Mouse (Mus musculus): Measurements from ENCODE around the gene Mrgprd. TPM values are rescaled to one million over a fixed set of nuclear protein-coding genes. Genes with fewer than 3 reads are reported as not detected.

Gene Mrgprd
- total RNA-seq, 2 experiments from 2014 or later: not detected

- DNase-seq: peak; percentile 34 to 56
These were observed 11.9 kb upstream of the Mrgprd start for GRCm38 (mm10) chr7:145302488-145303285.

- DNase-seq: no peak
These were observed 10.5 kb upstream of the Mrgprd start for GRCm38 (mm10) chr7:145304153-145304552.

GRCm38 (mm10) chr7:145307636-145308035 is 7.0 kb upstream of the Mrgprd start:
- DNase-seq: no peak

DNA sequence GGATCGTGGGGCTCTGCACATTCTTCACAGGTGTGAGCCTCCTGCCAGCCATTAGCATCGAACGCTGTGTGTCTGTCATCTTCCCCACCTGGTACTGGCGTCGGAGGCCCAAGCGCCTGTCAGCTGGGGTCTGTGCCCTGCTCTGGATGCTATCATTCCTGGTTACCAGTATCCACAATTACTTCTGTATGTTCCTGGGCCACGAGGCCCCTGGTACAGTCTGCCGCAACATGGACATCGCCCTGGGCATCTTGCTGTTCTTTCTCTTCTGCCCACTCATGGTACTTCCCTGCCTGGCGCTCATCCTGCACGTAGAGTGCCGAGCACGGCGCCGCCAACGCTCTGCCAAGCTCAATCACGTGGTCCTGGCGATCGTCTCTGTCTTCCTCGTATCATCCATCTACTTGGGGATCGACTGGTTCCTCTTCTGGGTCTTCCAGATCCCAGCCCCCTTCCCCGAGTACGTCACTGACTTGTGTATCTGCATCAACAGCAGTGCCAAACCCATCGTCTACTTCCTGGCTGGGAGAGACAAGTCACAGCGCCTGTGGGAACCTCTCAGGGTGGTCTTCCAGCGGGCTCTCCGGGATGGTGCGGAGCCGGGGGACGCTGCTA is 6.5 kb upstream of the Mrgprd start:
- no peak for DNase-seq

DNA sequence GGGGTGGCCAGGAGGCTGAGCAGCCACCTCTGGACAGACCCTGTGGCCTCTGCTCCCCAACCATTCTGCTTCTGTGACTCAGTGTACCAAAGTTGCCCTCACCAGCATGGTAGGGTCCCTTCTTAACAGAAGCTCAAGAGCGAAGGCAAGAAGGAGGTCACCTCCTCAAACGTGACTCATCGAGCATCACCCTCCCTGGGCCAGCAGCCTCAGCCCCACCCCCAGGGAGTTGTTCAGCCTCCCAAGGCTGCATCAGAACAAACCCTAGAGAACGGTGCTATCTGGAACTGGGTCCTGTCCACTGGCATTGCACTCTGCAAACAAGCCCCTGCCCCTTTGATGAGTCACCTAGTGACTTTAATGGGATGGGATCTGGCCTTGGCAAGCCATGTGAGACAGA is 5.8 kb upstream of the Mrgprd start:
- DNase-seq: peak; percentile 74 to 87

- no peak for DNase-seq
These were observed 4.8 kb upstream of the Mrgprd start for GRCm38 (mm10) chr7:145309877-145310276.

- DNase-seq: no peak
These were observed 4.1 kb upstream of the Mrgprd start for GRCm38 (mm10) chr7:145310526-145310925.

- DNase-seq: peak in 1 of 2 experiments; percentile 47
These were observed 2.5 kb upstream of the Mrgprd start for GRCm38 (mm10) chr7:145312137-145312536.

GRCm38 (mm10) chr7:145317522-145317921 is 2.9 kb downstream of the Mrgprd start:
- no peak for DNase-seq

DNA sequence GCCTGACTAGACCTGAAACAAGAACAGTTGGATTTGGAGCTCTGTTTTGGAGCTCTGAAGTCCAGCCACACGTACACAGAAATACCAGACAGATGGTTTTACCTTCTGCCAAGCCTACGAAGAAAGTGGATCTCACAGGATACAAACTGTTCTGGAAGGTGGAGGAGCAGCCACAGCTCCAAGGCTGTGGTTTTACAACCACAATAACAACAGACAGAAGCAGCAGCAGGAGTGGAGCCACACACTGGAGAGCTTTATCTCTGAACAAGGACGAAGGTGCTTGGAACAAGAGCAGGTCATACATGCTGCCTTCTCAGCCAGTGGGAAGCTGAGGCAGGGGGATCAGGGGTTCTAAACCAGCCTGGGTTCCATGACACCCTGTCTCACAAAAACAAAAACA is 4.8 kb downstream of the Mrgprd start:
- no peak for DNase-seq

- DNase-seq: no peak
These were observed 9.0 kb downstream of the Mrgprd start for GRCm38 (mm10) chr7:145323607-145324006.

GRCm38 (mm10) chr7:145325697-145326096 is 11.1 kb downstream of the Mrgprd start:
- DNase-seq: no peak

DNA sequence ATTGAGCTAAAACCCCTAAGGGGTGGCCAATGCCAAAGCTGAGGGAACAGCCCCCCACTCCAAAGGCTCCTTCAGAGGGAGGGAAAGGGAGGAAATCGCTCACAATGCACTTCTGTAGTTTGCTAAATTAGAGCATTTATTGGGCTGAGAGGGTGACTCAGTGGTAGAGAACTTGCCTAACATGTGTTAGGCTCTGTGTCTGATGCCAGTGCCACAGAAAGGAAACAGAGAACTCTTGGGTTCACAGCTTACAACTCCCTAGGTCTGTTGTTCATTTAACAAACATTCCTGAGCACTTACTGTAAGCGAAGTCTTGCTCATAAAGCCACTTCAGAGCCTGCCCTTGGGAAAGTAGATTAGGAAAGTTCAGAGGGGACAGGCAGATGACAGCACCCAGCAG is 15.3 kb downstream of the Mrgprd start:
- no peak for DNase-seq

DNA sequence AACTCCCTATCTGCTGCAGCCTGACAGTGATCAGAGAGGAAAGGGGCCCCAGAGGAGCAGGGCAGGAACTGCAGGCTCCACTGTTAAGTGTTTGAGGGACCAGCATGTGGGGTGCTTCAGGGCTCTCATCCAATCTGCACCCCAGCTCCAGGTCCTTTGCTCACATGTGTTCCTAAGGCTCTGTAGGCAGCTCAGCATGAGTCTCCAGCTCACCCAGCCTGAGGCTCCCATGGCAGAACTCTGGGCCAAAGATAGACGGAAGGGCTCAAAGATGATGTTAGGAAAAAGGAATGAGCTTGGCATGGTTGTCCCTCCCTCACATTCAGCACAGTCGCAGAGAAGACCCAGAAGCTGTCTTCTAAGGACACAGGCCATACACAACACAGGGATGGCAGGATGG is 16.0 kb downstream of the Mrgprd start:
- DNase-seq: no peak

GRCm38 (mm10) chr7:145332376-145333041 is 17.9 kb downstream of the Mrgprd start:
- DNase-seq: no peak

- no peak for DNase-seq
These were observed 19.3 kb downstream of the Mrgprd start for GRCm38 (mm10) chr7:145333936-145334335.

DNA sequence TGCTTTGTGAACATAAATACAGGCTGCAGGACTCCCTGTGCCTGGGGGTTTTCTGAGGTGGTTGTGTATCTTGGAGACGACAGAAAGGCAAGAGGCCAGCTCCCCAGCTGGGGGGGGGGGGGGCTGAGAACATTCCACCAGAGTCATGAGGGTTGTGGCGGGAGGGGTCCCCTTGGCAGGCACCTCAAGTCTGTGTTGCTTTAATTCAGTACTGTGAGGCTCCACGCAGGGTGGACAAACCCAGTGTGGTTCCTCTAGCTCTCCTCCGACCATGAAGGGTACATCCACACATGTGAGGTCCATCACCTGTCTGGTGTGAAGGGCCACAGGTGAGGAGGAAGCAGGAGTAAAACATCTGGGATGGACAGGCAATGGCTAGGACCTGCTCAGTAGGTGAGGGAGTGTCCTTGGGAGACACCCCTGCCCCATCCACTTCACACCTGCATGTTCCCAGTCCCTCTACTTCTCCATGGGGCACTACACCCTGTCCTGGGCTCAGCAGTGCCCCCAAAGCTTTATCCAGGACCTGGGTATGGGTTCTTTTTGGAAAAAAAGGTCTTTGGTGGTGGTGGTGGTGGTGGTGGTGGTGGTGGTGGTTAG is 19.9 kb downstream of the Mrgprd start:
- no peak for DNase-seq

- DNase-seq: no peak
These were observed 20.6 kb downstream of the Mrgprd start for GRCm38 (mm10) chr7:145335199-145335598.

- DNase-seq: no peak
These were observed 21.1 kb downstream of the Mrgprd start for GRCm38 (mm10) chr7:145335616-145336332.

GRCm38 (mm10) chr7:145337889-145338288 is 23.3 kb downstream of the Mrgprd start:
- no peak for DNase-seq

DNA sequence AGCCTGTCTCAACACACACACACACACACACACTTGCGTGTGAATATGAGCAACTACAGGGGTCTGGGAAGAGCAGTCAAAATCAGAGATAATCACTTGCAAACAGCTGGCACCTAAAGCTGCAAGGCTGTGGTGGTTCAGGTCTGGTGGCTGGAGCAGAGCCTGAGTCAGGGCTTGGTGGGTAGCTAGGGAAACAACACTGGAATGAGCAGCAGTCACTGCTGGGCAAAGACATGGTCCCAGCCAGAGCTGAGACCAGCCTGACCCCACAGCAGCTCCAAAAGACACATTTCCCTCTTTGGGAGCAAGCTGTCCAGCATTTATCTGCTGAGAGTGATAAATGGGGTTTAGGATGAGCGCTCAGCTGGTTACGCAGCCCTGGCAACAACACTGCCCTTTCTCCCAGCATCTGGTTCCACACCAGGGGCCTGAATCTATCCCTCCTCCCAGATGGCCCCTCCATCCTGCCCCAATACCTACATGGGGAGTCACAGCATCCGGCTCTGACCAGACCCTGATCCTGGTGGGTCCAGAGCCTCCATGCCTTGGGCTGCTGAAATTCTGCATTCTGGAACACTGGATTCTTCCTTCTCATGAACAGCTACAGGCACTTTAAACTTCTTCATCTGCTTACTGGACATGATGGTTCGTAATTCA is 25.7 kb downstream of the Mrgprd start:
- no peak for DNase-seq

Data from adrenal gland, postnatal 36 days (tissue).